Mouse (Mus musculus) spleen, adult 12 weeks (tissue): ENCODE measurements around the gene Ly6c1.
"Not testable (repeated sequence)": the region's sequence is repeated elsewhere in the genome, so short reads cannot be mapped to it uniquely, and the experiment has no call there.

Experiments used
- DNase-seq: peaks from one replicate; pipeline ENCODE4 v3.0.0; 2022; ENCODE audit warnings: low spot score

Gene Ly6c1

GRCm38 (mm10) chr15:75048642-75049261, at the start of gene Ly6c1:
Ly6c1 (minus strand) TSS chr15:75048830.
- not testable (repeated sequence) for DNase-seq

- not testable (repeated sequence) for DNase-seq
These were observed 39.4 kb upstream of the Ly6c1 start for GRCm38 (mm10) chr15:75088041-75088440.

GRCm38 (mm10) chr15:75069965-75070364, 21.3 kb upstream of the Ly6c1 start:
- no peak for DNase-seq

GRCm38 (mm10) chr15:75062030-75062574, 13.5 kb upstream of the Ly6c1 start:
- DNase-seq, result peak; percentile 30

- DNase-seq, result no peak
These were observed 11.9 kb upstream of the Ly6c1 start for GRCm38 (mm10) chr15:75060505-75060904.

GRCm38 (mm10) chr15:75055985-75056384, 7.4 kb upstream of the Ly6c1 start:
- no peak for DNase-seq

GRCm38 (mm10) chr15:75055425-75055824, 6.8 kb upstream of the Ly6c1 start:
- DNase-seq, result not testable (repeated sequence)

- not testable (repeated sequence) for DNase-seq
These were observed 3.8 kb upstream of the Ly6c1 start for GRCm38 (mm10) chr15:75052414-75052813.

GRCm38 (mm10) chr15:75051141-75051540, 2.5 kb upstream of the Ly6c1 start:
- not testable (repeated sequence) for DNase-seq

GRCm38 (mm10) chr15:75050593-75050992, 2.0 kb upstream of the Ly6c1 start:
- not testable (repeated sequence) for DNase-seq

- not testable (repeated sequence) for DNase-seq
These were observed 1.2 kb upstream of the Ly6c1 start for GRCm38 (mm10) chr15:75049811-75050210.

GRCm38 (mm10) chr15:75047970-75048320, 685 bp downstream of the Ly6c1 start:
- DNase-seq, result not testable (repeated sequence)

- DNase-seq, result not testable (repeated sequence)
These were observed 1.2 kb downstream of the Ly6c1 start for GRCm38 (mm10) chr15:75047313-75047969.

- DNase-seq, result not testable (repeated sequence)
These were observed 3.1 kb downstream of the Ly6c1 start for GRCm38 (mm10) chr15:75045501-75045900.

- not testable (repeated sequence) for DNase-seq
These were observed 27.4 kb downstream of the Ly6c1 start for GRCm38 (mm10) chr15:75021020-75021759.

- DNase-seq, result peak; percentile 9
These were observed 29.2 kb downstream of the Ly6c1 start for GRCm38 (mm10) chr15:75019446-75019845.
